Mouse (Mus musculus) cerebellum, adult 9-10 months (tissue): ENCODE measurements around the gene F3.

ENCODE experiments used
- DNase-seq: peaks from one replicate; pipeline ENCODE4 v3.0.0; 2022

Gene F3

GRCm38 (mm10) chr3:121722971-121723844 is at the start of gene F3:
F3 (plus strand) TSS chr3:121723537.
- peak; percentile 80 for DNase-seq

DNA sequence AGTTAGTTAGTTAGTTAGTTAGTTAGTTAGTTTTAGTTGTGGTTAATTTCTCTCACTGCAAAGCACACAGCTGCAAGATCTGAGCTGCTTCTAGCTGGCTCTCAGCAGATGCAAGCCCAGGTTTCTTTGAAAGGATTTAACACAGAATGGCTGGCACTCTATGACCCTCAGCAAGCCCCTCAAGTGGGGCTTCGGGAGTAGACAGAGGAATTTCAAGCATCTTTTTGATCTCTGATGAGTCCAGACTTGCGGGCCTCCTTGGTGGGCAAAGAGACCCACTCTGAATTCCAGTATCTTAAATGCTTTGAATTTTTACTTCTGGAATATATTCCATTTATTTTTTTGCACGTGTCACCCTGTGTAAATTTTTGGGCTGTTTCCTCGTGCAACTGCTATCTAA is 44.4 kb upstream of the F3 start:
- no peak for DNase-seq

DNA sequence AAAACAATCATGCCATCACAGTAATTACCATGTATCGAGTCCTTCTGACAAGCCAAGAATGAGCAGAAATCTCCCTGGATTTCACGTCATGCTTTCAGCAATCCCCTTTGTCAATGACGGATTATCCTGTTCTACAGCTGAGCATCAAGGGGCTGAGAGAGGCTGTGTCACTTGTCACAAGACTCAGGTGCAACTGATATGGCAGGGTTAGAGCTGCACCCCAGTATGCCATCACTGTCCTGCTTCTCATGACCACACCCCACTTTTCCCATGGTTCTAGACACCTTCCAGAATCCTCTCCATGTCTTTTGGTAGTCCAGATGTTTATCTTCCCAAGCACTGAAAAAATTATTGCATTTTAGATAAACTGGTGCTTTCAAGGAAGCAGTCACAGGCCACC is 43.9 kb upstream of the F3 start:
- no peak for DNase-seq

GRCm38 (mm10) chr3:121680187-121680586 is 43.1 kb upstream of the F3 start:
- DNase-seq = no peak

DNA sequence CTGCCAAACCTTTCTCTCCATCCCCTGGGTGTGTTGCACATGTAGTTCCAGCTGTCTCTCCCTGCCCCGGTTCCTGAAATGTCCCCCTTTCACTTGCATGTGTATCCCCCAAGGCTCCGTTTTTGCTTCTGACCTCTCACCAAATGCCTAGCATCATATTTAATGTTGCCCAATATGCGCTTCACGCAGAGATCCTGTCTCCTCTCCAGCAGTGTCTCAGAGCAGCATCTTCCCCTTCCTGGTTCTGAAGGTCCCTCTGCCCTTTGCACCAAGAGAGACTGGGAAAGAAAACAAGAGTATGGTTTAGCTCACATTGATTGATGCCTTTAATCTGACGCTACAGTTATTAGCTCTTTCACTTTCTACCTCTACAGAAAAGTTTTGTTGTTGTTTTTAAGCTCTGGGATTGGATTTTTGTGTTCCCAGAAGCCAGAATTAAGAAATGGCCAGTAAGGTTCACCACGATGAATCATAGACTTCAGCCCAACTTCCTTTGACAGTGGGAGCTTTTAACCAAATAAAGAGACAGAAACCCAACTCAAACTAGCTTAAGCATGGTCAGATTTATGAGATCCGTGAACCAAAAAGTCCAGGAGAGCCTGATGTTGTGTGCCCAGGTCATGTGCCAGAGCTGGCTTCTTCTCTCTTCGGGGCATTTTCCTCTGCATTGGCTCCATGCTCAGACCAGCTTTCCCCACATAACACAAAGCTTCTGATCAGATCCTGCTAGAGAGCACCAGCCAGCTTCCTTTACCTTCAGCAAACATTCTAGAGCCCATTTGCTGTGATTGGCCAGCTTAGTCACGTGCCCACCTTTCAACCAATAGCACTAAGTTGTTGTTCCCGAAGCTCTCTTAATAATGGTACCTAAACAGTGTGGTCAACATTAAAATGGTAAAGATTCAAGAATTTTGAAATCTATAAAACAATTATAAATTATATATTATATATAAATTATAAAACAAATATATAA is 40.6 kb upstream of the F3 start:
- no peak for DNase-seq

DNA sequence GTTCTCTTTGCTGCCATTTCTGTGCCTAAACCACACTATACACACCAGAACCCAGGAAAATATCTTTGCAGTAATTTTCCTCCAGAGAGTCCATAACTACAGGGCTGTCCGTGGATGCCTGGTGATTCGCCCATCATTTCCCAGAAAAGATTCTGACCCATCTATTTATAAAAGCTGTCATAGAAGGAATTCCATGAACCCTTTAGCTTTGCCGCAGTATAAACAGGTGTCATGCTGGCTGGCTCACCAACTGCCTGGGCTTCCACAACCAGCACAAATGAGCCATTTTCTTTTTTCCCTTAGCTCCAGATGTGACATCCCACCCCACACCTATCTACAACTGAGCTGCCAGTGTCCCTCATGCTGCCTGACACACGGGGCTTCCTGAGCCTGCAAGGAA is 38.8 kb upstream of the F3 start:
- no peak for DNase-seq

DNA sequence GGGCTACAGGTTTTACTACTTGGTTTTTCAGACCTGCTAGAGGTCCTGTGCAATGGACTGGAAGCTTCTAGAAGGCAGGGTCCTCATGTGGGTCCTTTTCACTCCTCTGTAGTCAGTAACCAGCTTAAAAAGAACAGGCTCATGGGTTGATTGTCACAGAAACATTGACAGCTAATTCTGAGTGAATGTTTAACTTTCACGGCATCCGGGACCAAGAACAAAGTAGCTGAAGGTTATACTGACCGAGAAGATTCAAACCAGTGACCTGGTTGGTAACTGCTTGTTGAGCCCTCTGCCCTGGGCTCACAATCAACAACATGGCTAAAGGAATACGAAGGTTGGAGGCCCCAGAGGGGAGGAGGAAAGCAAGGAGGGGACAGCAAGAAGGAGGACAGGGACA is 38.4 kb upstream of the F3 start:
- DNase-seq = no peak

DNA sequence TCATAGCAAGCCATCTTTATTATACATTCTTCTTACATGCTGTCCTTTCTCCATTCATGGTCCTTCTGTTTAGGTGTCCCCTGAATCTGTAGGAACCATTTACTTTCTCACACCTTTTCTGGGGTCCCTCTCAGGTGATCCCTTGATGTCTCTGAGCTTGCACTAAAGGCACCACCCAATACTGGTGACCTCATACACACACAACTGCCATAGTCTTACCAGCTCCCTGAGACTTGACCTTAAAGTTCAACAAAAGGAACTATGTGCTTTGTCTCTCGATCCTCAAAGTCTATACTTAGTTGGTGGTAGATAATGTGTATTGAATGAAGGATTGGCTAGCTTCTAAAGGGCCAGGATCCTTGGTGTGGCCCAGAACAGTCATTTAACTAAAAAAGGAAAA is 37.4 kb upstream of the F3 start:
- DNase-seq = no peak

DNA sequence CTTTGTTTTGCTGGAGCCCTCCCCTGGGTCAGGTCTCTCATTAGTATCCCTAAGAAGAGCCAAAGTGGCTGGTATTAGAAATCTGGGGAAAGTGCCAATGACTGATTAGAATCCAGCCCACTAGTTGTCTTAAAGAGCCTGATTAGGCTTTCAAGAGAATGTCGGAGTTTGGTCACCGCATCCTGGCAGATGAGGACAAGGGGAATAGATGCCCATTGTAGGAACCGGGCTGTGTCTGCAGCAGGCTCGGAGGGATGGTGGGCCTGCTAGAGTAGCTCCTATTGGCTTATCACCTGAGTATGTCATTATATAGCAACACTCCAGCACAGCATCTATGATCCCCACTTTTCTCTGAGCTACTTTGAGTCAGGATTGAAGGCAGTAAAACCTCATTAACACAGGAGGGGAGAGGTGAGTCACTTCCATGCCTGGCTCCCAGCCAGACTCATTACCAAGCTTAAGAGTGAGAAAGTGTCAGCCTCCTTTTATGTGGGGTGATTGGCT is 36.9 kb upstream of the F3 start:
- no peak for DNase-seq

DNA sequence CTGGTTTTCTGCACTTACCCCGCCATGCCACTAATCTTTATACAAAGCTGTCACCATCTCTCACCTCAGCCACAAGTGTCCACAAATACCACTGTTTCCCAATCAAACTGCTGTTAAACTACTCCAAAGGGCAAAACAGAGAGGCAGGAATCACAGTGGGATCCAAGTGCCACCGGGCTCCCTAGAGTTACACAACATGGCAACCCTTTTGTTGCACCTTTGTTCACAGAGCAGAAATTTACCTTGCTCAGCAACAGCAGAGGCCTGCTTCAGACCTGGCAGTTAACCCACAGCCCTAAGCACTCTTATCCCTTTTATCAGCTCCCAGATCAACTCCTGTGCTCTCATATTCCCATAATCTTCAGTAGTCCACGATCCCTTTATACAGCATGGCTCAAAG is 35.6 kb upstream of the F3 start:
- DNase-seq = no peak

GRCm38 (mm10) chr3:121689029-121689428 is 34.3 kb upstream of the F3 start:
- no peak for DNase-seq

GRCm38 (mm10) chr3:121689697-121690096 is 33.6 kb upstream of the F3 start:
- no peak for DNase-seq

DNA sequence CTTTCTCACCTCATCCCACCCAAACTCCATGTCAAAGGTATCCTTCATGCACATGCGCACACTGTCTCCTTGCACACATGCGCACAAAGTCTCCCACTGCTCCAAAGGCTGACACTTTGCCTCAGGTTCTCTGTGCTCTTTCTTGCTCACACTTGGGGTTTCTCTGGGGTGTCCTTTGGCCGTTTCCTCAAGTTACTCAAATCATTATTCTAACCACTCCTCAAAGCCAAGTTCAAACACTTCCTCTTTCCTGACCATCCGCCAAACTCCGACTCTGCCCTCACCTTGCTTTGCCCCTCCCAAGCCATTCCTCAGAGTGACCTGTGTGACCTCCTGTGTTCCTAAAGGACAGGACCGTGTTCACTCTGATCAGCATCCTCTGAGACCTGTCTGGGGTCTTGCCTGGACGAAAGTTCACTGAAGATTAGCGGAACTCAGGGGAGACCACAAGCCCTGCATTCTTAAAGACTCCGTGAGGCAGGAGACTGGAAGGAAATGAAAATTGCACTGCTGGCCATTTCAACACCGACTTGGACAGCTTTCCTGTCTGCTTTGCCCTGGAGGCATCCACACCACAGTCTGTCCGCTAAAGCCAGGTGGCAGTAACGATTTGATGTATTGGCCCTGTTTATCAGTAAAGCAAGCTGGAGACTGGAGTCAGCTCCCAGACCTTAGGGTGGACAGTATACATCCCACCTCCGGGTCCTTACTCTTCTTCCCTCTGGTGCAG is 30.2 kb upstream of the F3 start:
- DNase-seq = no peak

DNA sequence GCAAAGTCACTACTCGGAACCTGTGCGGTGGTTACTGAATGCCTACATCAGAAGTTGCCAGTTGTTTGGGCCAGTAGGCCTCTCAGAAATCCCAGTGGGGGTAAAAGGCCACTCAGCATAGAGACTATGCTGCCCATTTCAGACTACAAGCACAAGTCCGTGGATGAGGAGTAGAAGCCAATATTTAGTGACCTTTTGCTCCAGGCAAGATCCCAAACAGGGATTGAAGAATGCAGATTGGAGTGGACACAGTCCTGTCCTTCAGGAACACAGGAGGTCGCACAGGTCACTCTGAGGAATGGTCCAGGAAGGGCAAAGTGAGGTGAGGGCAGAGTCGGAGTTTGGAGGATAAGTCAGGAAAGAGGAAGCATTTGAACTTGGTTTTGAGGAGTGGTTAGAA is 29.6 kb upstream of the F3 start:
- DNase-seq = no peak

- no peak for DNase-seq
Observed at GRCm38 (mm10) chr3:121697169-121697568, 26.2 kb upstream of the F3 start.

GRCm38 (mm10) chr3:121699401-121699800 is 23.9 kb upstream of the F3 start:
- DNase-seq = no peak

- no peak for DNase-seq
Observed at GRCm38 (mm10) chr3:121699849-121700248, 23.5 kb upstream of the F3 start.

DNA sequence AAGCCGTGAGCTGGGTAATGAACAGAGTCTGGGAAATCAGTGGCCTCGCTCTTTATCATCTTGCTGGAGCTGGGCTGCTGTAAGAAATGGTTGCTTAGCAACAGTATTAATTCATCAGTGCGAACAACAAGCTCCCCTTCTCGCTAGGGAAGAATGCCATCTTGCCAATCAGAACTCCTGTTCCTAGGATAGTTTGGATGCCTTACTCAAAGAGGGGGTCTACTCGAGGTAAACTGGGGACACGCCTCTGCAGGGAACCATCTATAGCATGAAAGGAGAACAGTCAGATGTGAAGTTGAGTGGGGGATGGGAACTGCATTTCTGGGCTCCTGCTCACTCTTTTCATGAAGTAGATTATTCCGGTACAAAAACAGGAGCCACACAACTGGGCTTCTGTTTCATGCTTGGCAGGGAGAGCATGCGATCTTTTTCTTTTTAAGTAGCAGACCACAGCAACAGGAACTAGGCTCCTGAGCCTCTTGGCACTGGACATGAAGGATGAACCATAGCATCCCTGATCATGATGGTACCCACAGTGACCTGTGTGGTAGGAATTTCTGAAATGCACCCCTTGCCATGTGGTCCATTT is 22.9 kb upstream of the F3 start:
- DNase-seq = no peak

- no peak for DNase-seq
Observed at GRCm38 (mm10) chr3:121703155-121703879, 20.0 kb upstream of the F3 start.

DNA sequence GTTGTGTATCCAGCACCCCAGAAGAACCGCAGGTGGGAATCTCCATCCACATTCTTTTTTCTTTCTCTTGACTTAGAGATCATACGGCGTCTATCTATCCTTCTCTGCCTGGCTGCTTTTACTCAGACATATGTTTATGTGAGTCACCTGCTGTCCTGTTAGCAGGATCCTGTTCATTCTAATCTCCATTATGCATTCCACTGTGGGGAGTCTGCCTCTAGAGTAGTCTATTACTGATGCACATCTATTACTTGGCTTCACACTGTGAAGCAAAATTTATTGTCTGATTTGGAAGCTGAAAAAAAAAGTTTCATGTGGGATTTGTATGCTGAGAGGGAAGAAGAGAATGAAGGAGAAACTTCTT is 19.5 kb upstream of the F3 start:
- no peak for DNase-seq

DNA sequence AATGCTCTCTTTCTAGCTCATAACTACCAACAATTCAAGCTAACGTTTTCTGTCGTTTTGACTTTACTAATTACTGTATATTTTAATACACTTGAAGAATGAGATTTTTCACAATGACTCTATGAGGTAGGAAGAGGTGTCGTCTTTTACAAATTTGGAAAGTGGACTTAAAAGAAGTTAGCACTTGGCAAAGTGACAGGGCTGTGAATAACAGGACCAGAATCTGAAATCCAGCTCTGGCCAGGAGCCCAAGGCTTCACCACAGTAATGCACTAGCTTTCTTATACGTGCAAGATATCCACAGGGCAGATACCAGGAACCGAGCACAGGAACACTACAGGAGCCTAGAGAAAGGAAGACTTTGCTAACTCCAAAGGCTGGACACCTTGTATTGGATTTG is 17.2 kb upstream of the F3 start:
- no peak for DNase-seq

DNA sequence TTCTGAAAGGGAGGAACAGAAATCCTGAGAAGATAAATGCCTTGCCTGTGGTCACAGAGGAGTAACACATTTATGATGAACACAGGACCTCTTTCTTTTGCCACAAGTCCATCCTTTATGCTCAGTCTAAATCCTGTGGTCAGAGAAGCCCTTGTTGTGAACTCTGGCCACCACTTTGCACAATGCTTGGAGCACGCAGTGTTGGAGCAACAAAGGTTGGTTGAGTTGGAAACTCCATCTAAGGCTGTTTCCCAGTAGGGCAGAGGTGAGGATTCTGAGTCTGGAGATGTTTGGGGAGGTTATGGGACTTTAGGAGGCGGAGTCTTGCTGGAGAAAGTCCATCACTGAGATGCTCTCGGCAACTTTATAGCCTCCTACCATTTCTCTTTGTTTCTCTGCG is 16.2 kb upstream of the F3 start:
- no peak for DNase-seq
